Mouse (Mus musculus): ENCODE measurements at regions not wholly inside any gene's neighbourhood (a gene's known extent, or its start where the extent isn't known, plus 50 kb on each side); places are given as distances from the start of the nearest gene placed in this dataset.

DNA sequence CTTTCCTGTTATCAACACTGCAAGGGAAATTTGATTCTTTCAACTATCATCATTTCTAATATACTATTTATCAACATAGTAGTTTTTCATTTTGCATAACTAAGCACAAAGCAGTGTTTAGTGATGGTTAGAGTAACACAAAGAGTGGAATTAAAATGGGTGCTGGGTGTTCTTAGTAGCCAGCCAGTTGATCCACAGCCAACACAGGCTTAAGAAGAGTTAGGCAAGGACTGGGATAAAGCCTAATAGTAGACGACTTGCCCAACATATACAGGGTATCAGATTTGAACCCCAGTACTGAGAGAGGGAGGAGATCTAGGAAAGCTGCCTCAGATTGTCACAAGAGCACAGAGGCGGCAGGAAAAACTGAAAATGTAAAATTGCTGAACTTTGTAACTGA, 160.2 kb upstream of the Gm765 start:
- Histone ChIP-seq H3K4me1 (ENCODE audit: control insufficient read depth, low read depth, low read length) (no peaks in the 10 kb centered on the region), H3K27ac (ENCODE audit: low read length) (no peak overlapping the region), H3K4me2 (ENCODE audit: low read depth, low read length) (no peak overlapping the region), H3K4me3 (ENCODE audit: low read depth, low read length) (no peak overlapping the region), H3K9me3 (replicated peaks; ENCODE audit: control insufficient read depth, low read length) (no peaks in the 10 kb centered on the region), H3K27me3 (ENCODE audit: control insufficient read depth, insufficient read depth, low read depth, low read length) (no peaks in the 10 kb centered on the region), H3K9ac (ENCODE audit: low read depth, low read length) (no peak overlapping the region), H3K36me3 (ENCODE audit: control insufficient read depth, insufficient read depth) (no peaks in the 10 kb centered on the region)
- WGBS (ENCODE audit: insufficient replicate concordance): 42% methylated on average over 2 of the region's 2 CpGs
- ATAC-seq (ENCODE audit: low read depth): no peak

DNA sequence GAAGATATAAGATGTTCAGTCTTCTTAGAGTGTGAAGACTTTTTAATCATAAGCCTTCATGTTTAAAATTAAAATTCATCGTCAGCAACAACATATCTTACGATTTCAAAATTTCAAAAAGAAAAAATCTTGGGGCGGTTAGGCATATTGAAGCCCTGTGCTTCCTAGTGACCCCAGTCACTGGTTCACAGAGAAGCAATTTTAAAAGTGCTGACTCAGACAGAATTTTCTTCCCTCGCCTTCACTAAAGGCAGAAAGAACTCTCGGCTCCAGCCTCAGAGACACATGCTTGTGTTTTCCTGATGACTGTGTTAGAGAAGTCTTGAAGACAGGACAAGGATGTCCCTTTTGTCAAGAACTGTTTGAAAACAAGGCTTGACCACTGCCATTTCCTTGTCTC, 157.2 kb upstream of the Gm765 start:
- Histone ChIP-seq H3K4me2 (ENCODE audit: low read depth, low read length) (no peak overlapping the region), H3K4me1 (ENCODE audit: control insufficient read depth, low read depth, low read length) (no peaks in the 10 kb centered on the region), H3K27me3 (ENCODE audit: control insufficient read depth, insufficient read depth, low read depth, low read length) (no peaks in the 10 kb centered on the region), H3K27ac (ENCODE audit: low read length) (no peak overlapping the region), H3K36me3 (ENCODE audit: control insufficient read depth, insufficient read depth) (no peaks in the 10 kb centered on the region), H3K9ac (ENCODE audit: low read depth, low read length) (no peak overlapping the region), H3K9me3 (replicated peaks; ENCODE audit: control insufficient read depth, low read length) (no peaks in the 10 kb centered on the region), H3K4me3 (ENCODE audit: low read depth, low read length) (no peak overlapping the region)
- WGBS (ENCODE audit: insufficient replicate concordance): 62% methylated on average over 5 of the region's 5 CpGs
- ATAC-seq (ENCODE audit: low read depth): no peak

DNA sequence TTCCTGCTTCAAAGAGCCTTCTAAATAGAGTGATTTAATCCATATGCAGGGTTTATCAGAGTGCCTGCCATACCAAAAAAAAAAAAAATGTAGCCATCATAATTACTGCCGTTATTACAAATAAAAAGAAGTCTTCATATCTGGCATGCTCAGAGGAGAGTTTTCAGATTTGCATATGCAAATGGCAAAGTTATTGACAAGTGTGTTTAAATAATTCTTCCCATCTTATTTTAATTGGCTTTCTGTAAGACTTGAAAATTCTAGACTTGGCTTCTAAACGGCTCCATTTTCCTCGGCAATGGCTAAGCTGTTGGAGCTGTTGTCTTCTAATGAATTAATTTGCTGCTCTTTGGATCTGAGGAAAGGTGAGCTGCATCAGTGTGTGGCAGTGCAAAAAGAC, 144.1 kb upstream of the Gm765 start:
- Histone ChIP-seq H3K4me3 (ENCODE audit: low read depth, low read length) (no peak overlapping the region), H3K9ac (ENCODE audit: low read depth, low read length) (no peak overlapping the region), H3K27me3 (ENCODE audit: control insufficient read depth, insufficient read depth, low read depth, low read length) (no peaks in the 10 kb centered on the region), H3K4me2 (ENCODE audit: low read depth, low read length) (no peak overlapping the region), H3K9me3 (replicated peaks; ENCODE audit: control insufficient read depth, low read length) (no peaks in the 10 kb centered on the region), H3K27ac (ENCODE audit: low read length) (no peak overlapping the region), H3K4me1 (ENCODE audit: control insufficient read depth, low read depth, low read length) (no peaks in the 10 kb centered on the region), H3K36me3 (ENCODE audit: control insufficient read depth, insufficient read depth) (no peaks in the 10 kb centered on the region)
- ATAC-seq (ENCODE audit: low read depth): no peak
- WGBS (ENCODE audit: insufficient replicate concordance): 70% methylated on average over 3 of the region's 3 CpGs

DNA sequence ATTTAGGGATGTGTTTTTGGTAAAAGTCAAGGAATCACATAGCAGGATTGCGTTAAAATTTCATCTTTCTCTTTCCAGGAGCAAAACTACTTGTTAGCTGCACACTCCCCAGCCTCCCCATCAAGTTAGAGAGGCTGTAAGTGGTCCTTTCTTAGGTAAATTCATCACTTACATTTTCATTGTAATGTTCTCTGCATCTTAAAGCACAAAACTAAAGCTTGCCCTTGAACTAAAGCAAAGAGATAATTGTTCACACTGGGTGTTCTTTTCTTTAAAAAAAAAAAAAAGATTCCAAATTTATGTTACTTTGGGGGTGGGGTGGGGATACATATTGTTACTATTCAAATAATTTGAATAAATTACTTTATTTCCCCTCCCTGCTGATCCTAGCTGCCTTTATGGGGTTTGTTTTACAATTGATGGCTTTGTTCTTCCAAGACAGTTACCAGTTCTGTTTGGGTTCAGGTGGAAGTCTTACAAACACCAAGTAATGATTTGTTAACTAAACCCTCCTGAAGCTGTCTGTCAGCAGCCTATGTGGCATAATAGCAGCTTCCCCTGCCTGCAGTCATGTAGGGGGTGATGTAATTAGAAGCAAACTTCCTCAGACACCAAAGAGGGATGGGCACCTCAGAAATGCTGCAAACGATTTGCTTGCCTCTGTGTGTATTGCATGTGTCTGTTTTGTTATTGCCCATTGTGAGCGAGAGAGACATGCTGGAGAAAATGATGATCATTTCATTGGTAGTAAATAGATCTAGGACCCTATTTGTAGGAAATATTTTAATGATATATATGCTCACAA, 141.0 kb upstream of the Gm765 start:
- H3K36me3 ChIP-seq (ENCODE audit: control insufficient read depth, insufficient read depth): no peaks in the 10 kb centered on the region
- H3K27me3 ChIP-seq (ENCODE audit: control insufficient read depth, insufficient read depth, low read depth, low read length): no peaks in the 10 kb centered on the region
- H3K4me3 ChIP-seq (ENCODE audit: low read depth, low read length): no peak overlapping the region
- ATAC-seq (ENCODE audit: low read depth): no peak
- no peak overlapping the region for H3K4me2 ChIP-seq (ENCODE audit: low read depth, low read length)
- WGBS (ENCODE audit: insufficient replicate concordance): 30% methylated on average over 3 of the region's 3 CpGs
- no peak overlapping the region for H3K9ac ChIP-seq (ENCODE audit: low read depth, low read length)
- no peaks in the 10 kb centered on the region for H3K4me1 ChIP-seq (ENCODE audit: control insufficient read depth, low read depth, low read length)
- H3K27ac ChIP-seq (ENCODE audit: low read length): no peak overlapping the region
- no peaks in the 10 kb centered on the region for H3K9me3 ChIP-seq (replicated peaks; ENCODE audit: control insufficient read depth, low read length)

DNA sequence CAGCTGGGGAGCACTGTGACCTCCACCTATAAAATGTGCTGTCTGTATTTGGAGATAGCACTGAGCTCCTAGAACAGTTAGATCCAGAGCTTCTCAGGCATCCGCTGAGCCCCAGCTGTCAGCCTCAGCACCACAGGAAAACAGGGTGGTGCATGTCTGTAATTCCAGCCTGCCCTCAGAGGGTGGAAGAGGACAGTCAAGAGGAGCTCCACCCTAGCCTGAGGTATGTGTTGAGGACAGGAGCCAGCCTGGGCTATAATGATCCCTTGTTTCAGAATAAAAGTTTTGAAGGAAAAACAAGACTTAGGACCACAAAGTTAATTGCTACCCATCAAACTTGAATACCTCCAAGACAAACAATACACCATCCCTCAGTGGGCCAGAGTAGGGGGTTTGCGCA, 139.8 kb upstream of the Gm765 start:
- Histone ChIP-seq H3K27me3 (ENCODE audit: control insufficient read depth, insufficient read depth, low read depth, low read length) (no peaks in the 10 kb centered on the region), H3K9ac (ENCODE audit: low read depth, low read length) (no peak overlapping the region), H3K36me3 (ENCODE audit: control insufficient read depth, insufficient read depth) (no peaks in the 10 kb centered on the region), H3K9me3 (replicated peaks; ENCODE audit: control insufficient read depth, low read length) (no peaks in the 10 kb centered on the region), H3K4me3 (ENCODE audit: low read depth, low read length) (no peak overlapping the region), H3K4me2 (ENCODE audit: low read depth, low read length) (no peak overlapping the region), H3K27ac (ENCODE audit: low read length) (no peak overlapping the region), H3K4me1 (ENCODE audit: control insufficient read depth, low read depth, low read length) (no peaks in the 10 kb centered on the region)
- ATAC-seq (ENCODE audit: low read depth): no peak
- 59% methylated on average over 2 of the region's 2 CpGs for WGBS (ENCODE audit: insufficient replicate concordance)

DNA sequence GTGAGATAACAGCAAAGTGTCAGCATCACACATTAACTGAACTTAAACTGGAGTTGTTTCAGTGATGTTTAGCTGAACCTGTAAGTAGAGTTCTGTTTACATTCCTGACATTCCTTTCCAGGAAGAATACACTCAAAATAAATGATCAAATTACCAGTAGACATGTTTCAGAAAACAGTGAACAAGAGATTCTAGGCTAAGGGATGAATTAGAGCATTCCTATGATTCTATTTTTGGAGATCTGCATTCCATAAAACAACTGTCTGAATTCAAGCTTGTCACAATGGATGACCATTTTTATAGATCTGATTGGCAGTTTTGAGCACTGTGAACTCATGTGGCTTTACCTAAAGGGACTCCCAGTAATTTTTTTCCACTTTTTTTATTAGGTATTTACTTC, 125.0 kb upstream of the Gm765 start:
- no peak for ATAC-seq (ENCODE audit: low read depth)

DNA sequence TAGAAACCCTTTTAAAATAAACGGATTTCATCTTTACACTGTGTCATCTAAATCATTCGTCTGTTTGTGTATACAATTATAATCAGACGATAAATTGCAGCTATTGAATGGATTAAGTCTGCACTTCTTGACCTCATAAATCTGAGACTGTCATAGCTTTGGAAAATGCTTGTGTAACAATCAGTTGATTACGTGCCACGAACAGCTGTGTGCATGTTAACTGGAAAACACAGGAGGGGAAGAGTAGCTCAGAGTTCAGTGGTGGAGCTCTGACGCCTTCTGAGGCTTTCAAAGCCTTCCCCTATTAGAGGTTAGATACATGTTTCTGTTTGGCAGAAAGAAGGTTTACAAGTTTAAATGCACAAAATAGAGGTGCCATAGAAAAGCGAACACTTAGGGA, 109.7 kb upstream of the Gm765 start:
- no peaks in the 10 kb centered on the region for H3K9me3 ChIP-seq (replicated peaks; ENCODE audit: control insufficient read depth, low read length)
- WGBS (ENCODE audit: insufficient replicate concordance): 59% methylated on average over 7 of the region's 7 CpGs
- no peak overlapping the region for H3K9ac ChIP-seq (ENCODE audit: low read depth, low read length)
- no peak overlapping the region for H3K27ac ChIP-seq (ENCODE audit: low read length)
- H3K36me3 ChIP-seq (ENCODE audit: control insufficient read depth, insufficient read depth): no peaks in the 10 kb centered on the region
- H3K4me3 ChIP-seq (ENCODE audit: low read depth, low read length): no peak overlapping the region
- no peaks in the 10 kb centered on the region for H3K4me1 ChIP-seq (ENCODE audit: control insufficient read depth, low read depth, low read length)
- H3K27me3 ChIP-seq (ENCODE audit: control insufficient read depth, insufficient read depth, low read depth, low read length): no peaks in the 10 kb centered on the region
- no peak for ATAC-seq (ENCODE audit: low read depth)
- no peak overlapping the region for H3K4me2 ChIP-seq (ENCODE audit: low read depth, low read length)

More for the DNA sequence above, 125.0 kb upstream of the Gm765 start:
- H3K9ac ChIP-seq (ENCODE audit: low read depth, low read length): no peak overlapping the region
- H3K9me3 ChIP-seq (replicated peaks; ENCODE audit: control insufficient read depth, low read length): no peaks in the 10 kb centered on the region
- H3K27ac ChIP-seq (ENCODE audit: low read length): no peak overlapping the region
- H3K4me2 ChIP-seq (ENCODE audit: low read depth, low read length): no peak overlapping the region
- H3K36me3 ChIP-seq (ENCODE audit: control insufficient read depth, insufficient read depth): no peaks in the 10 kb centered on the region
- H3K27me3 ChIP-seq (ENCODE audit: control insufficient read depth, insufficient read depth, low read depth, low read length): no peaks in the 10 kb centered on the region
- H3K4me3 ChIP-seq (ENCODE audit: low read depth, low read length): no peak overlapping the region
- H3K4me1 ChIP-seq (ENCODE audit: control insufficient read depth, low read depth, low read length): no peaks in the 10 kb centered on the region

DNA sequence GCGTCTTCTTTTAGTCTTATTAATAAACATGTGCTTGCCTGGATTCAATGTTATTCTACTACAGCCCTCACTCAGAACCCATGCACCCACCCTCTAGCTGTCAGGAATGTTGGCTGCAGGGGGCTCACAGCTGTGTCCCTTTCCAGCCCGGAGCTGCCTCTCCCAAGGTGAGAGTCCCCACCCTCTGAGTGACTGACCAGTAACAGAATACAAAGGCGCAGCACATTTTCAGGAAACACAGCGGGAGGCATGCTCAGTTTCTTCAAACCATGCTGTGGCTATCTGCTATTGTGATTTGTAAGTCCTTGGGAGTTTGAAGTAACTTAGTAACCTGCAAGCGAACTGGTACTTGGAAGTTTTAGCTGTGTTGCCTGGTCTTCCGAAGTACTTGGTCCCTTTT, 93.1 kb upstream of the Gm765 start:
- no peaks in the 10 kb centered on the region for H3K36me3 ChIP-seq (ENCODE audit: control insufficient read depth, insufficient read depth)
- no peak overlapping the region for H3K4me3 ChIP-seq (ENCODE audit: low read depth, low read length)
- ATAC-seq (ENCODE audit: low read depth): no peak
- 9% methylated on average over 6 of the region's 6 CpGs for WGBS (ENCODE audit: insufficient replicate concordance)
- H3K4me2 ChIP-seq (ENCODE audit: low read depth, low read length): no peak overlapping the region
- no peaks in the 10 kb centered on the region for H3K9me3 ChIP-seq (replicated peaks; ENCODE audit: control insufficient read depth, low read length)
- H3K9ac ChIP-seq (ENCODE audit: low read depth, low read length): no peak overlapping the region
- no peak overlapping the region for H3K27ac ChIP-seq (ENCODE audit: low read length)
- no peaks in the 10 kb centered on the region for H3K27me3 ChIP-seq (ENCODE audit: control insufficient read depth, insufficient read depth, low read depth, low read length)
- H3K4me1 ChIP-seq (ENCODE audit: control insufficient read depth, low read depth, low read length): no peaks in the 10 kb centered on the region

DNA sequence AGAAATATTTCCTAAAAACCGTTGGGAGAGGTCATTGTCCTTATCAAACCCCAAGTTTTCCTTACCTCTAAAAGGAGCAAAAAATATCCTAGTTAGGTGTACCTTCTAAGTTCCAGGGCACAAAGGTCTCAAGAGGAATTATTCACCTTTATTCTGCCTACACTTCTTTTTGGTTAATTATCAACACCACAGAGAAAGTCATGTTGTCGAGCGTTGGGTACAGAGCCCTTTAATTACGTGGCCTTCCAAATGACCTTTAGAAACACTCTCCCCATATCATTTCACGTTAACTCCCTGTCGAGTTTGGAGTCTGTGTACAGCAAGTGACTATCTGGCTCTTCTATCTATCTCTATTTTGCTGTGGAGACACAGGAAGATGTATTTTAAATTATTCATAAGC, 90.7 kb upstream of the Gm765 start:
- Histone ChIP-seq H3K9me3 (replicated peaks; ENCODE audit: control insufficient read depth, low read length) (no peaks in the 10 kb centered on the region), H3K27ac (ENCODE audit: low read length) (no peak overlapping the region), H3K9ac (ENCODE audit: low read depth, low read length) (no peak overlapping the region), H3K36me3 (ENCODE audit: control insufficient read depth, insufficient read depth) (no peaks in the 10 kb centered on the region), H3K4me3 (ENCODE audit: low read depth, low read length) (no peak overlapping the region), H3K27me3 (ENCODE audit: control insufficient read depth, insufficient read depth, low read depth, low read length) (no peaks in the 10 kb centered on the region), H3K4me1 (ENCODE audit: control insufficient read depth, low read depth, low read length) (no peaks in the 10 kb centered on the region), H3K4me2 (ENCODE audit: low read depth, low read length) (no peak overlapping the region)
- no peak for ATAC-seq (ENCODE audit: low read depth)
- WGBS (ENCODE audit: insufficient replicate concordance): 59% methylated on average over 6 of the region's 6 CpGs
